Mouse (Mus musculus) macrophage (primary cell): ENCODE measurements at regions not wholly inside any gene's neighbourhood (a gene's known extent, or its start where the extent isn't known, plus 50 kb on each side); places are given as distances from the start of the nearest gene placed in this dataset.

Experiments used
- H3K27ac ChIP-seq: fragments of 350-480 bp; formaldehyde crosslinking; 2 replicates; pipeline ENCODE4 v1.9.0; 2021
- H3K36me3 ChIP-seq: fragments of 350-480 bp; formaldehyde crosslinking; 2 replicates; pipeline ENCODE4 v1.9.0; 2021; ENCODE audit errors: inconsistent target
- H3K4me3 ChIP-seq: fragments of 350-480 bp; formaldehyde crosslinking; 2 replicates; pipeline ENCODE4 v1.9.0; 2021; ENCODE audit errors: inconsistent target
- H3K79me2 ChIP-seq: fragments of 350-480 bp; formaldehyde crosslinking; 2 replicates; pipeline ENCODE4 v1.9.0; 2021; ENCODE audit errors: inconsistent target
- WGBS: methylation state at CpG from one replicate; pipeline ENCODE4 v1.1.7; 2026; ENCODE audit warnings: inconsistent platforms; ENCODE audit not compliant: missing documents; 5-methylcytosine and 5-hydroxymethylcytosine counted together

- no peak overlapping the region for H3K27ac ChIP-seq
- no peaks in the 10 kb centered on the region for H3K79me2 ChIP-seq
- no peak overlapping the region for H3K4me3 ChIP-seq
- WGBS: 70% methylated on average over 11 of the region's 11 CpGs
- no peaks in the 10 kb centered on the region for H3K36me3 ChIP-seq
Observed at GRCm38 (mm10) chr8:26891881-26892280, 85.2 kb upstream of the Zfp703 start.

- no peaks in the 10 kb centered on the region for H3K36me3 ChIP-seq
- H3K27ac ChIP-seq: no peak overlapping the region
- H3K79me2 ChIP-seq: no peaks in the 10 kb centered on the region
- H3K4me3 ChIP-seq: no peak overlapping the region
- WGBS: 93% methylated on average over 7 of the region's 7 CpGs
Observed at GRCm38 (mm10) chr8:26892380-26892779, 84.7 kb upstream of the Zfp703 start.

GRCm38 (mm10) chr8:26895867-26896266, 81.3 kb upstream of the Zfp703 start:
- Histone ChIP-seq H3K4me3 (no peak overlapping the region), H3K36me3 (no peaks in the 10 kb centered on the region), H3K79me2 (no peaks in the 10 kb centered on the region), H3K27ac (no peak overlapping the region)
- 62% methylated on average over 11 of the region's 11 CpGs for WGBS

- no peak overlapping the region for H3K4me3 ChIP-seq
- no peaks in the 10 kb centered on the region for H3K36me3 ChIP-seq
- no peaks in the 10 kb centered on the region for H3K79me2 ChIP-seq
- 73% methylated on average over 5 of the region's 5 CpGs for WGBS
- H3K27ac ChIP-seq: no peak overlapping the region
Observed at GRCm38 (mm10) chr8:26903289-26903688, 73.8 kb upstream of the Zfp703 start.

GRCm38 (mm10) chr8:26906257-26906656, 70.9 kb upstream of the Zfp703 start:
- no peaks in the 10 kb centered on the region for H3K79me2 ChIP-seq
- H3K4me3 ChIP-seq: no peak overlapping the region
- H3K36me3 ChIP-seq: no peaks in the 10 kb centered on the region
- 100% methylated on average over 4 of the region's 4 CpGs for WGBS
- no peak overlapping the region for H3K27ac ChIP-seq

GRCm38 (mm10) chr8:26907347-26908170, 69.6 kb upstream of the Zfp703 start:
- WGBS: 49% methylated on average over 8 of the region's 8 CpGs
- Histone ChIP-seq H3K79me2 (no peaks in the 10 kb centered on the region), H3K27ac (peak overlapping the region; percentile 58), H3K4me3 (no peak overlapping the region), H3K36me3 (no peaks in the 10 kb centered on the region)

GRCm38 (mm10) chr8:26910186-26910585, 66.9 kb upstream of the Zfp703 start:
- Histone ChIP-seq H3K4me3 (no peak overlapping the region), H3K27ac (no peak overlapping the region), H3K36me3 (no peaks in the 10 kb centered on the region), H3K79me2 (no peaks in the 10 kb centered on the region)
- WGBS: 95% methylated on average over 3 of the region's 3 CpGs

GRCm38 (mm10) chr8:26913562-26914529, 63.3 kb upstream of the Zfp703 start:
- H3K79me2 ChIP-seq: no peaks in the 10 kb centered on the region
- H3K4me3 ChIP-seq: no peak overlapping the region
- no peak overlapping the region for H3K27ac ChIP-seq
- H3K36me3 ChIP-seq: no peaks in the 10 kb centered on the region
- WGBS: 58% methylated on average over 18 of the region's 18 CpGs

- Histone ChIP-seq H3K27ac (no peak overlapping the region), H3K79me2 (no peaks in the 10 kb centered on the region), H3K4me3 (no peak overlapping the region), H3K36me3 (no peaks in the 10 kb centered on the region)
- 82% methylated on average over 8 of the region's 8 CpGs for WGBS
Observed at GRCm38 (mm10) chr8:26915731-26916130, 61.4 kb upstream of the Zfp703 start.

GRCm38 (mm10) chr8:26921531-26922177, 55.5 kb upstream of the Zfp703 start:
- H3K4me3 ChIP-seq: no peak overlapping the region
- H3K36me3 ChIP-seq: no peaks in the 10 kb centered on the region
- H3K79me2 ChIP-seq: no peaks in the 10 kb centered on the region
- H3K27ac ChIP-seq: no peak overlapping the region
- WGBS: 88% methylated on average over 5 of the region's 5 CpGs

GRCm38 (mm10) chr8:26922178-26922540, 55.0 kb upstream of the Zfp703 start:
- no peak overlapping the region for H3K27ac ChIP-seq
- no peaks in the 10 kb centered on the region for H3K79me2 ChIP-seq
- WGBS: 89% methylated on average over 5 of the region's 5 CpGs
- H3K4me3 ChIP-seq: no peak overlapping the region
- no peaks in the 10 kb centered on the region for H3K36me3 ChIP-seq

GRCm38 (mm10) chr8:26923166-26923565, 54.0 kb upstream of the Zfp703 start:
- no peak overlapping the region for H3K4me3 ChIP-seq
- H3K36me3 ChIP-seq: no peaks in the 10 kb centered on the region
- WGBS: 92% methylated on average over 8 of the region's 8 CpGs
- H3K79me2 ChIP-seq: no peaks in the 10 kb centered on the region
- H3K27ac ChIP-seq: no peak overlapping the region
